Mouse (Mus musculus): Measurements from ENCODE around the gene Hivep3.
A peak's percentile ranks its signal among the peaks of the same experiment; 100 is the strongest.

The Hivep3 gene

GRCm38 (mm10) chr4:119903806-119904205 lies 170.2 kb downstream of the Hivep3 start:
- no peak for DNase-seq (ENCODE audit: low read depth, low spot score)

GRCm38 (mm10) chr4:119904296-119904695 lies 170.7 kb downstream of the Hivep3 start:
- DNase-seq (ENCODE audit: low read depth, low spot score) = no peak

- DNase-seq (ENCODE audit: low read depth, low spot score) = no peak
Observed at GRCm38 (mm10) chr4:119907106-119907505, 173.5 kb downstream of the Hivep3 start.

GRCm38 (mm10) chr4:119911071-119911904 lies 177.7 kb downstream of the Hivep3 start:
- DNase-seq (ENCODE audit: low read depth, low spot score) = no peak

- DNase-seq (ENCODE audit: low read depth, low spot score) = no peak
Observed at GRCm38 (mm10) chr4:119912216-119912615, 178.6 kb downstream of the Hivep3 start.

- DNase-seq (ENCODE audit: low read depth, low spot score) = no peak
Observed at GRCm38 (mm10) chr4:119914194-119914593, 180.6 kb downstream of the Hivep3 start.

- DNase-seq (ENCODE audit: low read depth, low spot score) = no peak
Observed at GRCm38 (mm10) chr4:119915069-119915468, 181.5 kb downstream of the Hivep3 start.

GRCm38 (mm10) chr4:119917502-119917901 lies 183.9 kb downstream of the Hivep3 start:
- no peak for DNase-seq (ENCODE audit: low read depth, low spot score)

- no peak for DNase-seq (ENCODE audit: low read depth, low spot score)
Observed at GRCm38 (mm10) chr4:119919349-119919748, 185.8 kb downstream of the Hivep3 start.

- DNase-seq (ENCODE audit: low read depth, low spot score) = no peak
Observed at GRCm38 (mm10) chr4:119921022-119921717, 187.6 kb downstream of the Hivep3 start.

GRCm38 (mm10) chr4:119921723-119922266 lies 188.2 kb downstream of the Hivep3 start:
- DNase-seq (ENCODE audit: low read depth, low spot score) = no peak

- DNase-seq (ENCODE audit: low read depth, low spot score) = no peak
Observed at GRCm38 (mm10) chr4:119922945-119923344, 189.4 kb downstream of the Hivep3 start.

- DNase-seq (ENCODE audit: low read depth, low spot score) = no peak
Observed at GRCm38 (mm10) chr4:119923410-119923809, 189.8 kb downstream of the Hivep3 start.

- DNase-seq (ENCODE audit: low read depth, low spot score) = no peak
Observed at GRCm38 (mm10) chr4:119925052-119925451, 191.5 kb downstream of the Hivep3 start.

- DNase-seq (ENCODE audit: low read depth, low spot score) = no peak
Observed at GRCm38 (mm10) chr4:119931923-119932322, 198.3 kb downstream of the Hivep3 start.

GRCm38 (mm10) chr4:119932549-119933257 lies 199.1 kb downstream of the Hivep3 start:
- DNase-seq (ENCODE audit: low read depth, low spot score) = no peak

GRCm38 (mm10) chr4:119934901-119935300 lies 201.3 kb downstream of the Hivep3 start:
- no peak for DNase-seq (ENCODE audit: low read depth, low spot score)

- DNase-seq (ENCODE audit: low read depth, low spot score) = peak; percentile 55
Observed at GRCm38 (mm10) chr4:119937876-119938275, 204.3 kb downstream of the Hivep3 start.

GRCm38 (mm10) chr4:119938518-119938917 lies 204.9 kb downstream of the Hivep3 start:
- no peak for DNase-seq (ENCODE audit: low read depth, low spot score)

GRCm38 (mm10) chr4:119939786-119940185 lies 206.2 kb downstream of the Hivep3 start:
- no peak for DNase-seq (ENCODE audit: low read depth, low spot score)

GRCm38 (mm10) chr4:119946224-119946887 lies 212.8 kb downstream of the Hivep3 start:
- DNase-seq (ENCODE audit: low read depth, low spot score) = no peak
